In genomic region chr9:80067221-80068027, GRCm38 (mm10) we compare ENCODE assay signal across 8 mouse cellular contexts. TPM values are rescaled to one million over a fixed set of nuclear protein-coding genes. Genes with fewer than 3 reads are reported as not detected.
DNase-seq lines count a peak whose midpoint lies in the region; ATAC-seq and TF ChIP-seq lines count a peak whose summit lies in the region.

No protein-coding gene starts in this region.

- intact Hi-C loops in heart, postnatal 10 days (cut with DNase I), result no loop called here

- TF ChIP-seq EP300 in CH12.LX (IDR thresholded peaks at IDR 0.05; ENCODE audit: low read length), result no peak
- no peak for TF ChIP-seq EP300 in liver, postnatal 0 days (IDR thresholded peaks at IDR 0.05; ENCODE audit: low read depth)

- H3K9ac ChIP-seq in CH12.LX (ENCODE audit: insufficient read depth, low read depth), result peak overlapping the region; percentile 99
- peak overlapping the region; percentile 99 for H3K9ac ChIP-seq in forebrain, embryonic 13.5 days
- H3K9ac ChIP-seq in liver, postnatal 0 days (replicated peaks), result peak overlapping the region; percentile 92
- peak overlapping the region; percentile 99 for H3K9ac ChIP-seq in neural tube, embryonic 12.5 days
- H3K9ac ChIP-seq in stomach, embryonic 16.5 days (ENCODE audit: low read length), result peak overlapping the region; percentile 100

- peak; percentile 39 for DNase-seq in CH12.LX (ENCODE audit: extremely low read depth)
- peak; percentile 84 to 85 for DNase-seq in heart, postnatal 10 days
- DNase-seq in kidney, postnatal 4 days, result peak; percentile 74 to 85
- DNase-seq in liver, postnatal 0 days, result peak; percentile 77

- peak overlapping the region; percentile 83 to 98 (median 86) for H3K4me3 ChIP-seq in CH12.LX (replicated peaks in 1 of 3; ENCODE audit: low read depth in 2 of 3, low read length in 2 of 3, poor library complexity in 1 of 3)
- peak overlapping the region; percentile 90 for H3K4me3 ChIP-seq in forebrain, embryonic 13.5 days
- H3K4me3 ChIP-seq in liver, postnatal 0 days (ENCODE audit: low read depth, low read length), result peak overlapping the region; percentile 71
- H3K4me3 ChIP-seq in neural tube, embryonic 12.5 days, result peak overlapping the region; percentile 95
- peak overlapping the region; percentile 94 for H3K4me3 ChIP-seq in stomach, embryonic 16.5 days (replicated peaks; ENCODE audit: low read length)

- no peak for TF ChIP-seq POLR2A in CH12.LX (IDR thresholded peaks at IDR 0.05; ENCODE audit: low read depth, low read length)

- H3K9me3 ChIP-seq in CH12.LX (replicated peaks; ENCODE audit: low read length), result peaks cover 6% of the 10 kb centered on the region
- no peaks in the 10 kb centered on the region for H3K9me3 ChIP-seq in forebrain, embryonic 13.5 days (replicated peaks)
- peaks cover 6% of the 10 kb centered on the region for H3K9me3 ChIP-seq in liver, postnatal 0 days (ENCODE audit: low read length)
- no peaks in the 10 kb centered on the region for H3K9me3 ChIP-seq in neural tube, embryonic 12.5 days
- peaks cover 4% of the 10 kb centered on the region; the same call in 1 of the 2 replicates for H3K9me3 ChIP-seq in stomach, embryonic 16.5 days (replicated peaks; ENCODE audit: control insufficient read depth, low read length)

- peak; percentile 71 for ATAC-seq in cerebellum, adult (ENCODE audit: insufficient number of reproducible peaks, low FRiP score, low TSS enrichment)
- ATAC-seq in forebrain, embryonic 13.5 days, result peak; percentile 88
- peak; percentile 85 for ATAC-seq in liver, postnatal 0 days
- peak; percentile 86 for ATAC-seq in neural tube, embryonic 12.5 days (ENCODE audit: low FRiP score, low read depth)
- peak; percentile 77 for ATAC-seq in stomach, embryonic 16.5 days (ENCODE audit: insufficient read depth, low FRiP score)

- under 1% methylated on average over 65 of the region's 93 CpGs for WGBS in forebrain, embryonic 13.5 days
- WGBS in liver, postnatal 0 days (ENCODE audit: insufficient replicate concordance), result 3% methylated on average over 75 of the region's 93 CpGs
- WGBS in neural tube, embryonic 12.5 days, result under 1% methylated on average over 91 of the region's 93 CpGs
- under 1% methylated on average over 79 of the region's 93 CpGs for WGBS in stomach, embryonic 16.5 days

- TF ChIP-seq RAD21 in CH12.LX (IDR thresholded peaks at IDR 0.05; ENCODE audit: low read depth, low read length), result no peak

- peaks cover 52% of the 10 kb centered on the region for H3K79me2 ChIP-seq in CH12.LX (replicated peaks; ENCODE audit: control insufficient read depth, extremely low read depth, insufficient read depth, poor library complexity, severe bottlenecking)

- peaks cover 5 to 18% of the 10 kb centered on the region in 2 experiments for H3K4me1 ChIP-seq in CH12.LX (ENCODE audit: control insufficient read depth in 1 of 2, insufficient read depth in 2 of 2)
- peaks cover 18% of the 10 kb centered on the region for H3K4me1 ChIP-seq in forebrain, embryonic 13.5 days
- peaks cover 18% of the 10 kb centered on the region for H3K4me1 ChIP-seq in liver, postnatal 0 days (ENCODE audit: insufficient read depth)
- H3K4me1 ChIP-seq in neural tube, embryonic 12.5 days, result peaks cover 15% of the 10 kb centered on the region
- H3K4me1 ChIP-seq in stomach, embryonic 16.5 days (ENCODE audit: control insufficient read depth, insufficient read depth, low read length), result peaks cover 14% of the 10 kb centered on the region; the same call in 1 of the 2 replicates

- no peak; a peak in 1 of 4 replicates for TF ChIP-seq CTCF in CH12.LX (conservative IDR thresholded peaks at IDR 0.05 in 1 of 2, IDR thresholded peaks at IDR 0.05 in 1 of 2; ENCODE audit: low read depth in 2 of 2, low read length in 2 of 2)
- no peak for TF ChIP-seq CTCF in liver, postnatal 0 days (IDR thresholded peaks at IDR 0.05; ENCODE audit: low read depth)

- in situ Hi-C loops in CH12.LX (cut with MboI; ENCODE audit: low pct_ligation_motif_present, low pct_unique_long_range_greater_than_20kb, low sequenced_read_pairs), result no loop called here

- no peaks in the 10 kb centered on the region for H3K36me3 ChIP-seq in CH12.LX (replicated peaks in 1 of 2; ENCODE audit: control insufficient read depth in 1 of 2, insufficient read depth in 1 of 2, low read length in 1 of 2)
- no peaks in the 10 kb centered on the region for H3K36me3 ChIP-seq in forebrain, embryonic 13.5 days (ENCODE audit: poor library complexity, severe bottlenecking)
- H3K36me3 ChIP-seq in liver, postnatal 0 days (replicated peaks; ENCODE audit: insufficient read depth, low read length), result no peaks in the 10 kb centered on the region
- no peaks in the 10 kb centered on the region for H3K36me3 ChIP-seq in neural tube, embryonic 12.5 days
- H3K36me3 ChIP-seq in stomach, embryonic 16.5 days (ENCODE audit: control insufficient read depth, insufficient read depth, low read length), result no peaks in the 10 kb centered on the region

- no peak overlapping the region for H3K4me2 ChIP-seq in CH12.LX (ENCODE audit: insufficient read depth, low read depth, poor library complexity, severe bottlenecking)
- H3K4me2 ChIP-seq in forebrain, embryonic 13.5 days, result peak overlapping the region; percentile 71
- H3K4me2 ChIP-seq in liver, postnatal 0 days (ENCODE audit: low read depth, low read length), result peak overlapping the region; percentile 78
- H3K4me2 ChIP-seq in neural tube, embryonic 12.5 days (replicated peaks), result peak overlapping the region; percentile 60
- peak overlapping the region; percentile 64 for H3K4me2 ChIP-seq in stomach, embryonic 16.5 days (ENCODE audit: low read depth, low read length)

- H3K27me3 ChIP-seq in CH12.LX (replicated peaks), result no peaks in the 10 kb centered on the region
- H3K27me3 ChIP-seq in forebrain, embryonic 13.5 days, result no peaks in the 10 kb centered on the region
- no peaks in the 10 kb centered on the region for H3K27me3 ChIP-seq in liver, postnatal 0 days (ENCODE audit: insufficient read depth, low read length)
- no peaks in the 10 kb centered on the region for H3K27me3 ChIP-seq in neural tube, embryonic 12.5 days (replicated peaks)
- H3K27me3 ChIP-seq in stomach, embryonic 16.5 days (ENCODE audit: control insufficient read depth, insufficient read depth, low read length), result no peaks in the 10 kb centered on the region

- dilution Hi-C loops in CH12.LX (cut with MboI; ENCODE audit: extremely low pct_ligation_motif_present, extremely low pct_unique_long_range_greater_than_20kb, low sequenced_read_pairs), result no loop called here

- H3K27ac ChIP-seq in CH12.LX (ENCODE audit: insufficient read depth, low read depth), result peak overlapping the region; percentile 83
- H3K27ac ChIP-seq in forebrain, embryonic 13.5 days, result peak overlapping the region; percentile 100
- peak overlapping the region; percentile 95 for H3K27ac ChIP-seq in liver, postnatal 0 days (ENCODE audit: low read depth)
- peak overlapping the region; percentile 100 for H3K27ac ChIP-seq in neural tube, embryonic 12.5 days
- peak overlapping the region; percentile 99 for H3K27ac ChIP-seq in stomach, embryonic 16.5 days (ENCODE audit: low read length)

TF ChIP-seq in CH12.LX, 34 proteins besides CTCF, POLR2A, EP300 and RAD21:
- peak; percentile 9; the same call in 1 of the 2 replicates for TF ChIP-seq TCF12 (IDR thresholded peaks at IDR 0.05; ENCODE audit: low read depth, low read length)
- no peak for TF ChIP-seq JUND (conservative IDR thresholded peaks at IDR 0.05; ENCODE audit: low read depth, low read length)
- TF ChIP-seq ELF1 (IDR thresholded peaks at IDR 0.05; ENCODE audit: low read depth, low read length), result no peak
- 0 out of 2 replicates have a peak, but pooled peaks have one; percentile 2 for TF ChIP-seq IRF4 (IDR thresholded peaks at IDR 0.05; ENCODE audit: low read depth, low read length)
- peak; percentile 22; the same call in 1 of the 2 replicates for TF ChIP-seq NELFE (IDR thresholded peaks at IDR 0.05; ENCODE audit: low read depth, low read length)
- TF ChIP-seq ZKSCAN1 (IDR thresholded peaks at IDR 0.05; ENCODE audit: borderline replicate concordance, low read depth, low read length), result no peak
- TF ChIP-seq PAX5 (IDR thresholded peaks at IDR 0.05; ENCODE audit: low read length), result no peak
- TF ChIP-seq UBTF (IDR thresholded peaks at IDR 0.05; ENCODE audit: low read depth, low read length), result peak; percentile 96
- TF ChIP-seq ZC3H11A (IDR thresholded peaks at IDR 0.05; ENCODE audit: low read depth, low read length), result no peak
- TF ChIP-seq MXI1 (IDR thresholded peaks at IDR 0.05; ENCODE audit: low read depth, low read length), result peak; percentile 17; the same call in 1 of the 2 replicates
- 0 out of 2 replicates have a peak, but pooled peaks have one; percentile 31 for TF ChIP-seq ZMIZ1 (IDR thresholded peaks at IDR 0.05; ENCODE audit: low read depth, low read length)
- TF ChIP-seq TBP (conservative IDR thresholded peaks at IDR 0.05; ENCODE audit: low read depth, low read length), result no peak
- no peak for TF ChIP-seq POLR2AphosphoS2 (IDR thresholded peaks at IDR 0.05; ENCODE audit: low read depth, low read length)

RNA-seq across cellular contexts. Expression of gene Senp6, which starts 0.7 kb away (rescaled TPM):
- total RNA-seq in CH12.LX (2012; rRNA removed) (97.5 and 113 TPM in 2 replicates), CH12.LX (2014; rRNA removed) (167 and 186 TPM in 2 replicates)
- 113 TPM in 2 replicates for polyA plus RNA-seq in CH12.LX (2012; ENCODE audit: insufficient read length, low read depth)
- polyA plus RNA-seq in forebrain, embryonic 13.5 days (2015; fragmentation: Nextera tagmentation; extraction: Ambion mirVana), result 56.9 and 59.8 TPM in 2 replicates
- 10 to 100 TPM; 87.9 to 91.3 TPM for total RNA-seq in heart, postnatal 10 days (2021)
- polyA plus RNA-seq in liver, postnatal 0 days (2015; fragmentation: Nextera tagmentation; extraction: Ambion mirVana), result 15.7 and 16.2 TPM in 2 replicates
- polyA plus RNA-seq in neural tube, embryonic 12.5 days (2016; fragmentation: Nextera tagmentation; extraction: Ambion mirVana), result 69.3 and 87.8 TPM in 2 replicates
- 32.7 and 39.2 TPM in 2 replicates for polyA plus RNA-seq in stomach, embryonic 16.5 days (2015; fragmentation: Nextera tagmentation; extraction: Ambion mirVana)

RNA-seq across cellular contexts. Expression of gene Filip1, which starts 54.8 kb away (rescaled TPM):
- 0.50 and 1.5 TPM in 2 replicates for total RNA-seq in CH12.LX (2012; rRNA removed)
- total RNA-seq in CH12.LX (2014; rRNA removed), result 0.24 and 0.71 TPM in 2 replicates
- polyA plus RNA-seq in CH12.LX (2012; ENCODE audit: insufficient read length, low read depth), result 1.3 and 1.4 TPM in 2 replicates
- 3.0 and 5.3 TPM in 2 replicates for polyA plus RNA-seq in forebrain, embryonic 13.5 days (2015; fragmentation: Nextera tagmentation; extraction: Ambion mirVana)
- total RNA-seq in heart, postnatal 10 days (2021), result 100 to 1,000 TPM; 129 to 143 TPM
- polyA plus RNA-seq in liver, postnatal 0 days (2015; fragmentation: Nextera tagmentation; extraction: Ambion mirVana), result 0.99 and 1.2 TPM in 2 replicates
- polyA plus RNA-seq in neural tube, embryonic 12.5 days (2016; fragmentation: Nextera tagmentation; extraction: Ambion mirVana), result 3.5 and 4.0 TPM in 2 replicates
- 11.1 and 11.6 TPM in 2 replicates for polyA plus RNA-seq in stomach, embryonic 16.5 days (2015; fragmentation: Nextera tagmentation; extraction: Ambion mirVana)

Comparison
In these comparisons a context has a peak if more than half of its experiments do, and no peak if none do; other contexts are left out.
1. Peak in every context shown above with its lines: DNase-seq, ATAC-seq, H3K4me3 ChIP-seq and H3K27ac ChIP-seq.